Mouse (Mus musculus) bone marrow, adult 2 months (tissue): ENCODE data around the gene Phkg1. TPM values are rescaled to one million over a fixed set of nuclear protein-coding genes. Genes with fewer than 3 reads are reported as not detected.
"Not testable (repeated sequence)": the region's sequence is repeated elsewhere in the genome, so short reads cannot be mapped to it uniquely, and the experiment has no call there.

ENCODE experiments used
- H3K27ac ChIP-seq: fragments of 200-500 bp; 2 replicates; pipeline ENCODE4 v1.5.1; 2012; ENCODE audit warnings: low read depth, mild to moderate bottlenecking, control low read depth, inconsistent platforms, low read length; ENCODE audit not compliant: control insufficient read depth, poor library complexity, insufficient read depth
- H3K4me1 ChIP-seq: fragments of 200-500 bp; 2 replicates; pipeline ENCODE4 v1.6.1; 2011; ENCODE audit warnings: low read length; ENCODE audit not compliant: control insufficient read depth, insufficient read depth
- H3K4me3 ChIP-seq: fragments of 200-500 bp; replicated peaks from 2 replicates; pipeline ENCODE3; 2011; ENCODE audit warnings: mild to moderate bottlenecking, low read depth, low read length, control low read depth; ENCODE audit not compliant: control insufficient read depth
- CTCF ChIP-seq: fragments of 200-500 bp; IDR thresholded peaks from 2 replicates; pipeline ENCODE4 v1.5.1; 2011; ENCODE audit warnings: low read length, control low read depth; ENCODE audit not compliant: control insufficient read depth, insufficient read depth
- POLR2A ChIP-seq: fragments of 200-500 bp; IDR thresholded peaks from 2 replicates; pipeline ENCODE4 v1.6.1; 2011; ENCODE audit warnings: low read depth, mild to moderate bottlenecking, control low read depth, low read length, borderline replicate concordance; ENCODE audit not compliant: control insufficient read depth
- WGBS: fragments of 180-500 bp; shearing (Covaris S2); methylation state at CpG from one replicate; pipeline ENCODE4 v1.1.7; 2018; 5-methylcytosine and 5-hydroxymethylcytosine counted together
- polyA plus RNA-seq: library from polyadenylated mRNA; stranded (reverse); fragments of >200 nt; gene quantifications from 2 replicates; pipeline ENCODE4 v1.2.4, GENCODE M21; 2011; ENCODE audit warnings: low replicate concordance; ENCODE audit not compliant: missing spikeins, insufficient read depth, insufficient read length

The Phkg1 gene
- polyA plus RNA-seq, 1 experiment = 6.4 TPM

DNA sequence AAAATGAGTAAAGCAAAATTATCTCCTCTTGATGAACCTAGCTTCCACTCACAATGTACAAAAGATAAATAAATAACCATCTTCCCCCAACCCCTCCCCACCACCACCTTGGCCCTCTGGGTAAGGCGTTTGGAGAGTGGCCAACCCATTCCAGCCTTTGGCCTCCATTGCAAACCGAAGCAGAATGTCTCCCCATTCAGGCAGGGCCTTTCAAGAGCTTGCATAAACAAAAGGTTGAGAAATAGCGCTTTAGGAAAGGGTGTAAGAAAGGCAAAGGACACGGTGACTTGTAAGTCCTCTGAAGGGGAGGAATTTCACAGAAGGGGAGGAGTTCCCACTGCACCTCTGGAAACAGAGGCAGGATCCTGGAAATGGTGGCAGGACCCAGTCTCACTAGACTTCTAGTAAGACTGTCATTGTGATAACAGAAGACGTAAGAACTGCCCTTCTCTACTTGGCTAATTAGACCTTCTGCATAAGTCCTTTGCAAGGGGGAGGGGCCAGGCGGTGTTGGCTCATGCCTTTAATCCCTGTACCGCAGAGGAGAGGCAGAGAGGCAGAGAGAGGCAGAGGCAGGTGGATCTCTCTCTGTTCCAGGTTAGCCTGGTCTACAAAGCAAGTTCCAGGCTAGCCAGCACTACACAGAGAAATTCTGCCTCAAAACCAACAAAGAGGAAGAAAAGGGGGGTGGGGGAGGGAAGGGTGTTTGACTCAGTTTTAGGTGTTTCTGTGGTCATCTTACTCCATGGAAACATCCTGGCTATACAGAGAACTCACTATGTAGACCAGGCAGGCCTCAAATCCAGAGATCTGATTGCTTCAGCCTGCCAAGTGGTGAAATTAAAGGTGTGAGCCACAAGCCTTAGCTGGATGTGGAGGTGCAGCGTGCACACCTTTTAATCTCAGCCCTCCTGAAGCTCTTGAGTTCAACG lies 31.8 kb upstream of the Phkg1 start:
- 48% methylated on average over 9 of the region's 9 CpGs for WGBS
- H3K4me1 ChIP-seq = no peaks in the 10 kb centered on the region; the same call in 1 of the 2 replicates
- no peak for TF ChIP-seq CTCF
- no peak for TF ChIP-seq POLR2A
- H3K4me3 ChIP-seq = no peak overlapping the region
- H3K27ac ChIP-seq = peak overlapping the region; percentile 79

DNA sequence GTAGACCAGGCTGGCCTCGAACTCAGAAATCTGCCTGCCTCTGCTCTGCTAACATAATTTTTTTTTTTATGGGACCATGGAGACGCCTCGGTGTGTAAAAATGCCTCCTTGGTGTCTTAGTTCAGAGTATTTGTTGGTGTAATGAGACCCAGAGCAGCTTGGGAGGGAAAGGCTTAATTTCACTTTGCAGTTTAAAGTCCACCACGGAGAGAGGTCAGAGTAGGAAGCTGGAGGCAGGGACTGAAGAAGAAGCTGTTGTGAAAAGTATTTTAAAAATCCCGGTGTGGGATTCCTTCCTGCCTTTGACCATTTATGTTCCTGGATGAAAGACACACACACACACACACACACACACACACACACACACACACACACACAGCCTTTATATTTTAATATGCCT lies 27.6 kb upstream of the Phkg1 start:
- Histone ChIP-seq H3K4me1 (no peaks in the 10 kb centered on the region; the same call in 1 of the 2 replicates), H3K4me3 (no peak overlapping the region), H3K27ac (no peak overlapping the region)
- WGBS = 56% methylated on average over 5 of the region's 5 CpGs
- no peak for TF ChIP-seq CTCF
- no peak for TF ChIP-seq POLR2A

DNA sequence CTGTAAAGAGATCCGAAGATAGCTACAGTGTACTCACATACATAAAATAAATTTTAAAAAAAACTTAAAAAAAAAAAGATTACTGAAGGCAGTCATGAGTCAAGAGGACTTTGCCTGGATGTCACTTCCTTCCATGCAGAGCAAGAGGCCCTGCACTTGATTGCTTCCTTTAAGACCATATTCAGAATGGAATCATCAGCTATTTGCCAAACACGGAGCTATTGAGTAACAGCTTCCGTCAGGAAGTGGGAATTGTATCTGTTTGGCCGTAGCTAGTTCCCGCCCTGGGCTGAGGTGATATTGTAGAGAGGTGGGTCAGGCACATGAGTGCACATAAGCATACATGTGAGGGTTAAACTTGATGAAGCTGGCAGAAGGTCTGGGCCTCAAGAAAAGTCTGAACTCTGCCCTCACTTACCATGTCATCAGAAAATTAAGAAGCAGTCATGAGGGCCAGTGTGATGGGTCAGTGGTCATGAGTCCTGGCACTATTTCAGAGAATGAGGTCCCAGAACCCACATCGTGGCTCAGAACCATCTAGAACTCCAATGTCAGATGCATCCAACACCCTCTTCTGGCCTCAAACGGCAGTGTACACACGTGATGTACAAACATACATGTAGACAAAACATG lies 26.6 kb upstream of the Phkg1 start:
- WGBS = 51% methylated on average over 8 of the region's 8 CpGs
- Histone ChIP-seq H3K4me3 (no peak overlapping the region), H3K4me1 (no peaks in the 10 kb centered on the region; the same call in 1 of the 2 replicates), H3K27ac (no peak overlapping the region)
- TF ChIP-seq POLR2A (no peak), CTCF (no peak)

DNA sequence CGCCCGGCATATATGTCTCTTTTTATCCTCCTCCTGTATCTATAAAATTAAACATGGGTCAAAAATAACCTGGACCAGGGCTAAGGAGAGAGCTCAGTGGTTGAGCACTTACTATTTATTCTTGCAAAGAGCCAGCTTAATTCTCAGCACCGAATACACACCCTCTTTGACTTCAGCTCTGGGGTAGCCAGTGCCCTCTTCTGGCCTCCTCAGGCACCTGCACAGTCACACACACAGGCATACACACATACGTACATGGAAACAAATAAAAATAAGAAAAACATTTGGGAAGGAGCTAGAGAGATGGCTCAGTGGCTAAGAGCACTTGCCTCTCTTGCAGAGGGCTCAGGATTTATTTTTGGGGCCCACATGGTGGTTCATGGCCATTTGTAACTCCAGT lies 23.6 kb upstream of the Phkg1 start:
- no peaks in the 10 kb centered on the region for H3K4me1 ChIP-seq
- H3K27ac ChIP-seq = no peak overlapping the region
- TF ChIP-seq CTCF = no peak
- TF ChIP-seq POLR2A = no peak
- no peak overlapping the region for H3K4me3 ChIP-seq
- 87% methylated on average over 4 of the region's 4 CpGs for WGBS

DNA sequence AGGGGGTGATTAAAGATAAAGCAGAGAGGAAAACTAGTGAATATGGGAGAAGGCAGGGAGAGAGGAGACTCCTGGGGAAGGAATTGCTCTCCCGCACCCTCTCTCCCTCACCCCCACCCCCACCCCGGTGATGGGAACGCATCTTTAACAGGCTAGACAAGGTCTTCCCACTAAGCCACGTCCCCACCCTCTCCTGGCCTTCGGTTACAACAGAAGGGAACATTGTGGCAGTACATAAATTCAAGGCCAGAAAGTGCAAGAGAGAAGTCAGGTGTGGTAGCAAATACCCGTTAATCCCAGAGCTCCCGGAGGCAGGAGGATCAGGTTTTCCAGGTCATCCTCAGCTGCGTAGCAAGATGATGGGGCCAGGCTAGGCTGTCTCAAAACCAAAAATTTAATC lies 21.0 kb upstream of the Phkg1 start:
- no peaks in the 10 kb centered on the region for H3K4me1 ChIP-seq
- no peak for TF ChIP-seq POLR2A
- no peak for TF ChIP-seq CTCF
- no peak overlapping the region for H3K4me3 ChIP-seq
- 71% methylated on average over 8 of the region's 8 CpGs for WGBS
- no peak overlapping the region for H3K27ac ChIP-seq

DNA sequence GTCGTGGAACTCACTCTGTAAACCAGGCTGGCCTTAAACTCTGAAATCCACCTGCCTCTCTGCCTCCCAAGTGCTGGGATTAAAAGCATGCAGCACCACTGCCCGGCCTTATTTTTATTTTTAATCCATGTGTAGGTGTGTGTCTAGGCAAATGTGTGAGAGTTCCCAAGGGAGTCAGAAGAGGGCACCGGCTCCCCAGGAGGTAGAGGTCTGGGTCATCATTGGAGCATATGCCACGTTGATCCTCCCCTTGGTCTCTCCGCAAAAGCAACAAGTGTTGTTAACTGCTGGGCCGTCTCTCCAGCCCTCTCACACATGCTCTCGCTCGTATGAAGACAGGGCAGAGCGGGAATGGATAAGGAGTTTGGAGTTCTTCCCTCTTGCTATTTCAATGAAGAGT lies 20.4 kb upstream of the Phkg1 start:
- WGBS = 76% methylated on average over 9 of the region's 9 CpGs
- no peaks in the 10 kb centered on the region for H3K4me1 ChIP-seq
- H3K27ac ChIP-seq = no peak overlapping the region
- no peak overlapping the region for H3K4me3 ChIP-seq
- no peak for TF ChIP-seq POLR2A
- no peak for TF ChIP-seq CTCF

DNA sequence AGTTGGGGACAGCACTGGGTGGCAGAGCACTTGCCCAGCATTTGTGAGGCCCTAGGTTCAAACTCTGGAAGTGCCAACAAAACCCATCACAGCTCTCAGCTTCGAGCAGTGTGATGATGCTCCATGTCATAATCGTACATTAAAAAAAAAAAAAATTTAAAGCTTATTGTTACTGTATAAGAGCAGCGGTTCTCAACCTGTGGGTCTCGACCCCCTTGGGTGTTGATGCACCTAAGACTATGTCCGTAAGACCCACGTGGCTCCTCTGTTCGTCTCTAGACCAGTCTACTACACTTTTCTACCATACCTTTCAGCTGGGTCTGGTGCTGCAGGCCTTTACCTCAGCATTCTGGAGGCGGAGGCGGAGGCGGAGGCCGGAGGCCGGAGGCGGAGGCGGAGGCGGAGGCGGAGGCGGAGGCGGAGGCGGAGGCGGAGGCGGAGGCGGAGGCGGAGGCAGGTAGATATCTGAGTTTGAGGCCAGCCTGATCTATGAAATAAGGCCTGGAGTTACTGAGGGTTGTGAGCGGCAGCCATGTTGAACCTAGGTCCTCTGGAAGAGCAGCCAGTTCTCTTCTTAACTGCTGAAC lies 19.8 kb upstream of the Phkg1 start:
- no peak overlapping the region for H3K4me3 ChIP-seq
- WGBS = 85% methylated on average over 24 of the region's 24 CpGs
- no peak overlapping the region for H3K27ac ChIP-seq
- TF ChIP-seq POLR2A (no peak), CTCF (no peak)
- no peaks in the 10 kb centered on the region for H3K4me1 ChIP-seq

DNA sequence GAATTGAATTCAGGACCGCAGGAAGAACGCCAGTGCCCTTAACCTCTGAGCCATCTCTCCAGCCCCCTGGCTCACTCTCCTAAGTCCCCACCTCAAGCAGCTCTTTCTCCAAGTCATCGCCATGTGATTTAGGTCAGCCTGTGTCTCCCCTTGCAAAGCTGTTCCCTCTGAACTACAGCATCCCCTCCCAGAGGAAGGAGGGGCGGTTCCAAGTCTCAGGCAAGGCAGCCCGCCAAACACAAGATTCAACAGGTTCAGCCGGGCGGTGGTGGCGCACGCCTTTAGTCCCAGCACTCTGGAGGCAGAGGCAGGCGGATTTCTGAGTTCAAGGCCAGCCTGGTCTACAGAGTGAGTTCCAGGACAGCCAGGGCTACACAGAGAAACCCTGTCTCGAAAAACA lies 17.1 kb upstream of the Phkg1 start:
- H3K4me3 ChIP-seq, H3K4me1 ChIP-seq, H3K27ac ChIP-seq: not testable (repeated sequence)
- 75% methylated on average over 11 of the region's 11 CpGs for WGBS
